Mouse (Mus musculus) retina, adult 2 months (tissue): Measurements from ENCODE around the gene Gnb1.
A peak's percentile ranks its signal among the peaks of the same experiment; 100 is the strongest.

Source experiments
- DNase-seq: peaks from one replicate; pipeline ENCODE4 v3.0.0-alpha.2; 2012; ENCODE audit warnings: low read depth, low spot score

Gene Gnb1

GRCm38 (mm10) chr4:155577741-155578140 lies 86.6 kb downstream of the Gnb1 start:
- no peak for DNase-seq

GRCm38 (mm10) chr4:155578336-155579125 lies 87.4 kb downstream of the Gnb1 start:
- DNase-seq, result no peak

GRCm38 (mm10) chr4:155580420-155580819 lies 89.3 kb downstream of the Gnb1 start:
- DNase-seq, result no peak

GRCm38 (mm10) chr4:155582279-155582905 lies 91.2 kb downstream of the Gnb1 start:
- DNase-seq, result no peak

- DNase-seq, result no peak
Measured at GRCm38 (mm10) chr4:155589356-155589755, 98.2 kb downstream of the Gnb1 start.

GRCm38 (mm10) chr4:155591012-155591719 lies 100.0 kb downstream of the Gnb1 start:
- no peak for DNase-seq

- no peak for DNase-seq
Measured at GRCm38 (mm10) chr4:155593780-155594179, 102.6 kb downstream of the Gnb1 start.

GRCm38 (mm10) chr4:155595777-155596176 lies 104.6 kb downstream of the Gnb1 start:
- no peak for DNase-seq

- DNase-seq, result no peak
Measured at GRCm38 (mm10) chr4:155596606-155597005, 105.4 kb downstream of the Gnb1 start.

GRCm38 (mm10) chr4:155598536-155598935 lies 107.4 kb downstream of the Gnb1 start:
- DNase-seq, result no peak

GRCm38 (mm10) chr4:155599901-155600825 lies 109.0 kb downstream of the Gnb1 start:
- DNase-seq, result no peak

GRCm38 (mm10) chr4:155601091-155601996 lies 110.2 kb downstream of the Gnb1 start, which contains the start of gene Slc35e2:
Slc35e2 (plus strand) TSS chr4:155601416.
- DNase-seq, result peak; percentile 93

GRCm38 (mm10) chr4:155601997-155602456 lies 110.9 kb downstream of the Gnb1 start:
- no peak for DNase-seq

GRCm38 (mm10) chr4:155602753-155603152 lies 111.6 kb downstream of the Gnb1 start:
- DNase-seq, result no peak

- DNase-seq, result no peak
Measured at GRCm38 (mm10) chr4:155603801-155604200, 112.6 kb downstream of the Gnb1 start.

- DNase-seq, result no peak
Measured at GRCm38 (mm10) chr4:155605132-155605531, 114.0 kb downstream of the Gnb1 start.

GRCm38 (mm10) chr4:155606825-155607224 lies 115.7 kb downstream of the Gnb1 start:
- DNase-seq, result no peak
